Mouse (Mus musculus): ENCODE results near the gene Ddx56. TPM values are rescaled to one million over a fixed set of nuclear protein-coding genes. Genes with fewer than 3 reads are reported as not detected.

Ddx56 gene
- polyA plus RNA-seq, 1 experiment, result 19.5 TPM

DNA sequence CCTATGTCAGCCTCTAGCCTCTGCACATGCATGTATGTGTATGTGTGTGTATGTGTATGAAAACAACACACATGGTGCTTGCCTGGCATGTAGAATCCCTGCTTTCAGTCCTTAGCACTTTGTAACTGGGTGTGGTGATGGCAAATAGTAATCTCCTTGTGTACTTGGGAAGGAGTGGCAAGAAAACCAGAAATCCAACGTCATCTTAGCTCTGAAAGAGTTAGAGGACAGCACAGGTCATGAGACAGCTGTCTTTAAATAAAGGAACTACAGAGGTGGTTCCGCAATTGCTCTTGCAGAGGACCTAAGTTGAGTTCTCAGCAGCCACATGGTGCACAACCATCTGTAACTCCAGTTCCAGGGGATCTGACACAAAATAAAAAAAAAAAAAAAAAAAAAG is 31.9 kb upstream of the Ddx56 start:
- 64% methylated on average over 2 of the region's 2 CpGs for WGBS
- no peaks in the 10 kb centered on the region for H3K4me1 ChIP-seq (ENCODE audit: control insufficient read depth, insufficient read depth, insufficient read length)
- no peaks in the 10 kb centered on the region for H3K27me3 ChIP-seq (ENCODE audit: control insufficient read depth, insufficient read depth, low read length)
- H3K36me3 ChIP-seq (ENCODE audit: control insufficient read depth, insufficient read depth, low read length), result peaks cover 24% of the 10 kb centered on the region
- H3K4me3 ChIP-seq (ENCODE audit: extremely low read depth, insufficient read depth, insufficient read length), result no peak overlapping the region
- no peak overlapping the region for H3K27ac ChIP-seq (ENCODE audit: insufficient read depth, low read length)
- DNase-seq (ENCODE audit: low read depth in 1 of 2, low spot score in 2 of 2), result no peak
- no peak for TF ChIP-seq POLR2A (IDR thresholded peaks at IDR 0.05; ENCODE audit: low read depth, low read length)
- TF ChIP-seq CTCF (IDR thresholded peaks at IDR 0.05; ENCODE audit: extremely low read depth, insufficient read depth, insufficient read length, insufficient replicate concordance), result no peak

DNA sequence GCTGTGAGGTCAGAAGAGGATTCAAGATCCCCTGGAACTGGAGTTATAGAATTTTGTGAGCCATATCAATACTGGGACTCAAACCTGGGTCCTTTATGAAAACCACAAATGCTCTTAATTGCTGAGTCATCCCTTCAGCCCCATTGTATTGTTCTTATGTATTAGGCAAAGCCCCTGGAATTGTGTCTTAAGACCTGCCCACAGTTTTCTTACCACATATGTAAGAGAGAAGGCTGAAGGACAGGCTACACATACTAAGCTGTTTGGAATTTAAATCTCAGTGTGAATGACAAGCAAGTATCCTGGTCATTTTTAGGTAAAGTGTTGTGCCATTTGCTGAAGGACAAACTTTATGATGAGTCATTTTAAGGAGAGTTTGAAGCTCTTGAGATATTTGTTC is 28.5 kb upstream of the Ddx56 start:
- peaks cover 2% of the 10 kb centered on the region for H3K4me1 ChIP-seq (ENCODE audit: control insufficient read depth, insufficient read depth, insufficient read length)
- H3K27me3 ChIP-seq (ENCODE audit: control insufficient read depth, insufficient read depth, low read length), result no peaks in the 10 kb centered on the region
- no peak for DNase-seq (ENCODE audit: low read depth in 1 of 2, low spot score in 2 of 2)
- no peak overlapping the region for H3K4me3 ChIP-seq (ENCODE audit: extremely low read depth, insufficient read depth, insufficient read length)
- H3K36me3 ChIP-seq (ENCODE audit: control insufficient read depth, insufficient read depth, low read length), result peaks cover 24% of the 10 kb centered on the region
- TF ChIP-seq CTCF (IDR thresholded peaks at IDR 0.05; ENCODE audit: extremely low read depth, insufficient read depth, insufficient read length, insufficient replicate concordance), result no peak
- TF ChIP-seq POLR2A (IDR thresholded peaks at IDR 0.05; ENCODE audit: low read depth, low read length), result no peak
- H3K27ac ChIP-seq (ENCODE audit: insufficient read depth, low read length), result no peak overlapping the region

DNA sequence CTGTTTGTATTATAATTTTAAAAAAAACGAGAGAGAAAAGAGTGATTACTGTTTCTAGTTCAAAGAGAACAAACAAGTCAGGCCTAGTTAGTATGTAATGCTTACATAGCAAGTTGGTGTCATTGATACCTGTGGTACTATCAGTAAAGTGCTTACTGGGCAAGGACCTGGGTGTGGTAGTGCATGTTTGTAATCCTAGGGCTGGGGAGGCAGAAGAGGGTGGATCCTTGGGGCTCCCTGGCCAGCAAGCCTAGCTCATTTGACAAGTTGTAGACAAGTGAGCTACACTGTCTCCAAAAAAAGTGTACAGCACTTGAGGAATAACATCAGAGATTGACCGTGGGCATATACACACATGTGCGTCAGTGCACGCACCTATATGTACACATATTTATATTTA is 27.1 kb upstream of the Ddx56 start:
- TF ChIP-seq CTCF (IDR thresholded peaks at IDR 0.05; ENCODE audit: extremely low read depth, insufficient read depth, insufficient read length, insufficient replicate concordance) (no peak), POLR2A (IDR thresholded peaks at IDR 0.05; ENCODE audit: low read depth, low read length) (no peak)
- DNase-seq (ENCODE audit: low read depth in 1 of 2, low spot score in 2 of 2), result no peak
- H3K4me3 ChIP-seq (ENCODE audit: extremely low read depth, insufficient read depth, insufficient read length), result no peak overlapping the region
- peaks cover 20% of the 10 kb centered on the region for H3K36me3 ChIP-seq (ENCODE audit: control insufficient read depth, insufficient read depth, low read length)
- no peaks in the 10 kb centered on the region for H3K27me3 ChIP-seq (ENCODE audit: control insufficient read depth, insufficient read depth, low read length)
- H3K27ac ChIP-seq (ENCODE audit: insufficient read depth, low read length), result no peak overlapping the region
- H3K4me1 ChIP-seq (ENCODE audit: control insufficient read depth, insufficient read depth, insufficient read length), result peaks cover 2% of the 10 kb centered on the region
- 92% methylated on average over 4 of the region's 4 CpGs for WGBS

DNA sequence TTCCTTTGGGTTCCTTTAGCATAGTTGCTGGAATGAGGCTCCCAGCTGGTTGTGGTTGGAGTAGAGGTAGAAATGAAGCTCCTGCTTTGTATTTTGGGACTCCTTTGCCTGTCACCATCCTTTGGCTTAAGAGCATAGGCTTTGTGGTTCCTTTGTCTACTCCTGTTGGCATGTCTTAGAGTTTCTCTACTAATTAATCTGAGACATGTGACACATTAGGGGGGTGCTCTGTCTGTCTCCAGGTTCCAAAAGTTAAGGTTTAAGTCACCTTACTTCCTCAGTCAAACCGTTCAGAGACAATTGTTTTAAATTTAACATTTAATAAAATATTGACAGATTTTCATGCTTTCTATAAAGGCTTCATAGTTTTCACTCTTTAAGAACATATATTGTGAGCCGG is 26.0 kb upstream of the Ddx56 start:
- Histone ChIP-seq H3K4me1 (ENCODE audit: control insufficient read depth, insufficient read depth, insufficient read length) (peaks cover 2% of the 10 kb centered on the region), H3K36me3 (ENCODE audit: control insufficient read depth, insufficient read depth, low read length) (peaks cover 13% of the 10 kb centered on the region), H3K27me3 (ENCODE audit: control insufficient read depth, insufficient read depth, low read length) (no peaks in the 10 kb centered on the region), H3K4me3 (ENCODE audit: extremely low read depth, insufficient read depth, insufficient read length) (no peak overlapping the region), H3K27ac (ENCODE audit: insufficient read depth, low read length) (no peak overlapping the region)
- 93% methylated on average over 2 of the region's 2 CpGs for WGBS
- TF ChIP-seq CTCF (IDR thresholded peaks at IDR 0.05; ENCODE audit: extremely low read depth, insufficient read depth, insufficient read length, insufficient replicate concordance), result no peak
- TF ChIP-seq POLR2A (IDR thresholded peaks at IDR 0.05; ENCODE audit: low read depth, low read length), result no peak
- no peak for DNase-seq (ENCODE audit: low read depth in 1 of 2, low spot score in 2 of 2)

DNA sequence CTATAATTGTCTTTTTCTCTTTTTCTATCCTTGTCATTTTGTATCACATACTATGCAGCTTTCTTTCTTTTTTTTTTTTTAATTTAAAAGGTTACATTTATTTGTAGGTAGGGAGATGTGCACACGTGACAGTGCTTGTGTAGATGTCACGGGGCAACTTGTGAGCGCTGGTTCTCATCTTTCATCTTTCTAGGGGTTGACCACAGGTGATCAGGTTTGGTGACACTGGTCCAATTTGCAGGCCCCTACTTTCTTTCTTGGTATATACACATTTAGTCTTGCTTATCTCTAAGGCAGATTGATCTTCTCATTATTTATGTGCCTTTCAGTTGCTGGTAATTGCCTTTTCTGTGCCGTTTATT is 25.4 kb upstream of the Ddx56 start:
- 92% methylated on average over 4 of the region's 4 CpGs for WGBS
- DNase-seq (ENCODE audit: low read depth in 1 of 2, low spot score in 2 of 2), result no peak
- TF ChIP-seq CTCF (IDR thresholded peaks at IDR 0.05; ENCODE audit: extremely low read depth, insufficient read depth, insufficient read length, insufficient replicate concordance), result no peak
- TF ChIP-seq POLR2A (IDR thresholded peaks at IDR 0.05; ENCODE audit: low read depth, low read length), result no peak
- no peak overlapping the region for H3K27ac ChIP-seq (ENCODE audit: insufficient read depth, low read length)
- peaks cover 8% of the 10 kb centered on the region for H3K36me3 ChIP-seq (ENCODE audit: control insufficient read depth, insufficient read depth, low read length)
- no peaks in the 10 kb centered on the region for H3K27me3 ChIP-seq (ENCODE audit: control insufficient read depth, insufficient read depth, low read length)
- H3K4me1 ChIP-seq (ENCODE audit: control insufficient read depth, insufficient read depth, insufficient read length), result peaks cover 2% of the 10 kb centered on the region
- no peak overlapping the region for H3K4me3 ChIP-seq (ENCODE audit: extremely low read depth, insufficient read depth, insufficient read length)

DNA sequence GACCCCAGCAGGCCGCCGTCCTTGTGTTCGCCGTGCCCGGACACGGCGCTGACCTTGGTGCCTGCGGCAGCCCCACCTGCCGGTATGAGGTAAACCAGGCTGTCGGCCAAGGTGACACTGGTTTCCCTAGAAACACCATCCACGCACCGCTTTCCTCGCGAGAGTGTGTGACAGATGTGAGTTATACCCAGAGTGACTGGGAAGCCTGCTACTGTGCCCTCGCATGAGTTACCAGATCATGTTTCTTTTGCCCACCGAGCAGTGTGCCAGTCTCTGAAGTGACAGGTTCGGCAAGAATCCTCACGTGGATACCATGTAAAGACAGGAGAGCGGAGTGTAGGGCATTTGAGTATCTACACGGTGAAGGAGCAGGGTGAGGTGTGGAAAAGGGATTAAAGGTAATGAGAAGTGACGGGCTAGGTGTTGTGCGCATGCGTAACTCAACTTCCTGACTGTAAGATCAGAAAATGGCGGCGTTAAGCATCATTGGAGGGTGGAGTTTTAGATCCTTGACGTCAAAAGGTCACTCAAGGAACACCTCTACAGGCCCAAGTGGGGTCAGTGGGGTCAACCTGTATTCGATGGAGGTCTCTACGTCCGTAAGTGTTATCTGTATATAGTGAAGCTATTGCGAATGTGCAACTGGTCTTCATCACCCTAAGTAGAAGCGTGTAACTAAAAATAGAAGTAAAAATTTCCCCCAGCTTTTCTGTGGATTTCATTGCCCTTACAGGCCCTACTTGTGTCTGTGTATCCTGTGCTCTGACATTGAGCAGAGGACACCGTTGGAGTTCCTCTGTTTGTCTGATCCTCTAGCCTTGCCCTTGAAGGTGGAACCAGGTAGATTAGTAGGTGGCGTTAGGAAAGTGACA is 24.8 kb upstream of the Ddx56 start:
- H3K4me1 ChIP-seq (ENCODE audit: control insufficient read depth, insufficient read depth, insufficient read length), result peaks cover 2% of the 10 kb centered on the region
- peaks cover 4% of the 10 kb centered on the region for H3K36me3 ChIP-seq (ENCODE audit: control insufficient read depth, insufficient read depth, low read length)
- peak overlapping the region; percentile 97 for H3K4me3 ChIP-seq (ENCODE audit: extremely low read depth, insufficient read depth, insufficient read length)
- TF ChIP-seq CTCF (IDR thresholded peaks at IDR 0.05; ENCODE audit: extremely low read depth, insufficient read depth, insufficient read length, insufficient replicate concordance) (peak; percentile 0; the same call in 1 of the 2 replicates), POLR2A (IDR thresholded peaks at IDR 0.05; ENCODE audit: low read depth, low read length) (no peak)
- H3K27me3 ChIP-seq (ENCODE audit: control insufficient read depth, insufficient read depth, low read length), result no peaks in the 10 kb centered on the region
- WGBS, result 15% methylated on average over 33 of the region's 33 CpGs
- H3K27ac ChIP-seq (ENCODE audit: insufficient read depth, low read length), result peak overlapping the region; percentile 99
- peak; percentile 52 to 85 for DNase-seq (ENCODE audit: low read depth in 1 of 2, low spot score in 2 of 2)
